Mouse (Mus musculus) kidney, adult 2 months (tissue): ENCODE results near the gene Slc24a5. TPM values are rescaled to one million over a fixed set of nuclear protein-coding genes. Genes with fewer than 3 reads are reported as not detected.
A peak's percentile ranks its signal among the peaks of the same experiment; 100 is the strongest.

Experiments used
- DNase-seq: peaks from one replicate; pipeline ENCODE4 v3.0.0; 2021
- H3K27ac ChIP-seq: fragments of 200-500 bp; 2 replicates; pipeline ENCODE4 v1.5.1; 2012; ENCODE audit warnings: low read depth, low read length, control low read depth, inconsistent platforms; ENCODE audit not compliant: insufficient read depth
- H3K27me3 ChIP-seq: fragments of 200-500 bp; replicated peaks from 2 replicates; pipeline ENCODE4 v1.6.1; 2012; ENCODE audit warnings: mild to moderate bottlenecking, moderate library complexity, low read length, inconsistent platforms; ENCODE audit not compliant: control insufficient read depth, insufficient read depth
- H3K36me3 ChIP-seq: fragments of 200-500 bp; 2 replicates; pipeline ENCODE4 v1.6.1; 2012; ENCODE audit warnings: mild to moderate bottlenecking, moderate library complexity, low read length, inconsistent platforms; ENCODE audit not compliant: control insufficient read depth, insufficient read depth
- H3K4me1 ChIP-seq: fragments of 200-500 bp; 2 replicates; pipeline ENCODE4 v1.6.1; 2011; ENCODE audit warnings: low read length; ENCODE audit not compliant: control insufficient read depth, insufficient read depth
- H3K4me3 ChIP-seq: fragments of 200-500 bp; 2 replicates; pipeline ENCODE4 v1.5.1; 2011; ENCODE audit warnings: mild to moderate bottlenecking, low read depth, low read length, control low read depth; ENCODE audit not compliant: insufficient read depth
- CTCF ChIP-seq: fragments of 200-500 bp; conservative IDR thresholded peaks from 2 replicates; pipeline ENCODE4 v1.5.1; 2011; ENCODE audit warnings: low read depth, mild to moderate bottlenecking, control low read depth, low read length, moderate library complexity, mixed read lengths; ENCODE audit not compliant: insufficient read depth, insufficient read length
- POLR2A ChIP-seq: fragments of 200-500 bp; IDR thresholded peaks from one replicate; pipeline ENCODE4 v1.6.1; 2011; ENCODE audit warnings: low read depth, low read length, control low read depth
- WGBS: fragments of 180-500 bp; shearing (Covaris S2); methylation state at CpG from one replicate; pipeline ENCODE4 v1.1.7; 2018; 5-methylcytosine and 5-hydroxymethylcytosine counted together
- polyA plus RNA-seq: library from polyadenylated mRNA; depleted of rRNA; stranded (reverse); fragments of >200 nt; gene quantifications from 2 replicates; pipeline ENCODE4 v1.2.3, GENCODE M21; 2012

Slc24a5 gene
- polyA plus RNA-seq, 1 experiment = 0.33 TPM

DNA sequence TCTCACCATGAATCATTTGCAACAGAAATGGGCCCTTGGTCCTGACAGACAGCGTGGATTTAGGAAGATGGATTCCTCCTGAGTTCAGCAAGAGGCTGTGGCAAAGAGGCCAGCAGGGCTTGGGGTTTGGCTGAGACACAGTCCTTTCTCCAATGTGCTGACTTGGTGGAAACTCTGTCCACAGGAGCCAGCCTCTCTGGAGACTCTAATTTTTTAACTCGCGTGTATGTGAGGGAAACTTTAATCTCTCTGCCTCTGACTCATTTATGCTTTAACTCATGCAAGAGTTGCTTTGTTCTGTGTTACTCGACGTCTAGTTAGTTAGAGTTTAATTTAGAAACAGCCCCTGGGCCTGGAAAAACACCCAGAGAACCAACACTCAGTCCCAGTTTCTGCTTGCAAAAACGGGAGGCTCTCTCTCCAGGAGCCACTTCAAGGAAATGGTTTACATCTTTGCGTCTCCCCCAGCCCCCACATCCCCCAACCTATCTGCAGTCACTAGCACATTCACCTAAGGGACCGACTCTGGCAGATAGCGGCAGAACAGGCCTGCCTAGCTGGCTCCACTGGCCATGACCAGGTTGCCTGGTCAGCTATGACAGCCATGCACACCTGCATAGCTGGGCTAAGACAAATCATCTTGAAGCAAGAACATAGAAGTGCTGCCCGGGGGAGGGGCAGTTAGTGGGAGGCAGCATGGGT, 34.7 kb upstream of the Slc24a5 start:
- peak; percentile 68 for DNase-seq
- H3K36me3 ChIP-seq = no peaks in the 10 kb centered on the region
- WGBS = 26% methylated on average over 10 of the region's 10 CpGs
- TF ChIP-seq CTCF = no peak
- no peak for TF ChIP-seq POLR2A
- no peaks in the 10 kb centered on the region for H3K27me3 ChIP-seq
- H3K4me1 ChIP-seq = peaks cover 6% of the 10 kb centered on the region
- no peak overlapping the region for H3K4me3 ChIP-seq
- H3K27ac ChIP-seq = peak overlapping the region; percentile 78; the same call in 1 of the 2 replicates

DNA sequence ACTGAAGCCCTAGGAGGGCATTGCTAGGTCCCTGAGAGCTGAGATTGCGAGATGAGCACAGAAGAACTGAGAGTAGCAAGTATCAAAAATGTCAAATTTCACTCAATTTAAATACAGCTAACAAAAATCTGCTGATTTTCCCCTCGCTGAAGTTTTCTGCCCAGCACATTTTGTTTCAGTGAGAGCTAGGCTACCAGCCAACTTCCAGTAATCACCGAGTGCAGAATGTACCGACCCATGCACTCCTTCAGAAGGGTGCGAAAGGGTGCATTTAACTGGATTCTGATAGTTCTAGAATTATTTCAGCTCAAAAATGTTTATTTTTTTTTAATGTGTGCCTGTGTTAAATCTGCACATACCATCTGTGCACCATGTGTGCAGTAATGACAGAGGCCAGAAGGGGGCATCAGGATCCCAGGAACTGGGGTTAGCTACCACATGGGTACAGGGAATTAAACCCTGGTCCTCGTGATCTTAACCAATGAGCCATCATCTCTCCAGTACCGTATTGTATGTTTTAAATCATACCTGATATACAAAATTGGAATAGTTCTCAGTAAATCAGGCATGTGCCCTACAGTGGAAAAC, 12.5 kb upstream of the Slc24a5 start:
- Histone ChIP-seq H3K4me3 (no peak overlapping the region), H3K4me1 (no peaks in the 10 kb centered on the region), H3K27ac (no peak overlapping the region), H3K27me3 (no peaks in the 10 kb centered on the region), H3K36me3 (no peaks in the 10 kb centered on the region)
- 73% methylated on average over 7 of the region's 7 CpGs for WGBS
- TF ChIP-seq POLR2A = no peak
- TF ChIP-seq CTCF = peak; percentile 45
- no peak for DNase-seq

GRCm38 (mm10) chr2:125057250-125057815, 10.6 kb upstream of the Slc24a5 start:
- peak; percentile 55 for DNase-seq
- H3K4me1 ChIP-seq = no peaks in the 10 kb centered on the region

DNA sequence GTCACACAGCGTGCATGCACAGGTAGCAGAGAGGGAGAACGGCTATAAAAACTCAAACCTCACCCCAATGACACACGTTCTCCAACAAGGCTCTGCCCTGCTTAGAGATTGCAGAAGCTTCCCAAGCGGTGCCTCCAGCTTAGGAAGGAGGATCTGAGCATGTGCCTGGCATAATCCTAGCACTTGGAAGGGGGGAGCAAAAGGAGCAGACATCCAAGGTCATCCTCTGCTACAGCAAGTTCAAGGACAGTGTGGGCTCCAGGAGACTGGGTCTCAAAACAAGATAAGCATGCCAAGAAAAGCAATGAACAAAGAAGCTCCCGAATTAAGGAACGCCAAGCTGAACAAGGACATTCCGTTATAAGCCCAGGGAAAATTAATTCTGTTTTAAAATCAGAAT, 6.5 kb upstream of the Slc24a5 start:
- Histone ChIP-seq H3K4me3 (no peak overlapping the region), H3K36me3 (no peaks in the 10 kb centered on the region), H3K27ac (no peak overlapping the region), H3K27me3 (no peaks in the 10 kb centered on the region), H3K4me1 (no peaks in the 10 kb centered on the region)
- TF ChIP-seq CTCF (no peak), POLR2A (no peak)
- 80% methylated on average over 7 of the region's 7 CpGs for WGBS
- DNase-seq = no peak

More at GRCm38 (mm10) chr2:125057250-125057815, 10.6 kb upstream of the Slc24a5 start:
- TF ChIP-seq CTCF (peak; percentile 71), POLR2A (no peak)
- 23% methylated on average over 7 of the region's 7 CpGs for WGBS
- H3K4me3 ChIP-seq = no peak overlapping the region
- H3K36me3 ChIP-seq = no peaks in the 10 kb centered on the region
- H3K27me3 ChIP-seq = no peaks in the 10 kb centered on the region
- H3K27ac ChIP-seq = no peak overlapping the region

DNA sequence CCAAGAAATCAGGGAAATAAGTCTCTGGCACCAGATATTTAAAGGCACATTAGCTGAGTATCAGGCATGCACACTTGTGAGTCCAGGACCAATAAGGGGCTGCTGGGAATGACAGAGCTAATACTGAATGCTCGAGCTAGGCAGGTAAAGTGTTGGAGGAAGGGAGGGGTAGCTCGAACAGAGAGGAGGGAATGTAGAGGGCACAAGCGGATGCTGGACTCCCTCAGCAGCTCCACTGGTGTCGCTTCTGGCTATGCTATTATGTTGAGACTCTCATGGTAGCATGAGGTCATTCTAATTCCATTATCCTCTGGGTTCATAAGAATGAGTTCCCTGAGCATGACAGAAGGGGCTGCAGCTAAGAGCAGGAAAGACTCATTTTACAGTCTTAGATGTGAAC, 5.0 kb upstream of the Slc24a5 start:
- DNase-seq = no peak
- Histone ChIP-seq H3K4me1 (no peaks in the 10 kb centered on the region), H3K27ac (no peak overlapping the region), H3K27me3 (no peaks in the 10 kb centered on the region), H3K36me3 (no peaks in the 10 kb centered on the region), H3K4me3 (no peak overlapping the region)
- TF ChIP-seq POLR2A = no peak
- WGBS = 60% methylated on average over 4 of the region's 4 CpGs

DNA sequence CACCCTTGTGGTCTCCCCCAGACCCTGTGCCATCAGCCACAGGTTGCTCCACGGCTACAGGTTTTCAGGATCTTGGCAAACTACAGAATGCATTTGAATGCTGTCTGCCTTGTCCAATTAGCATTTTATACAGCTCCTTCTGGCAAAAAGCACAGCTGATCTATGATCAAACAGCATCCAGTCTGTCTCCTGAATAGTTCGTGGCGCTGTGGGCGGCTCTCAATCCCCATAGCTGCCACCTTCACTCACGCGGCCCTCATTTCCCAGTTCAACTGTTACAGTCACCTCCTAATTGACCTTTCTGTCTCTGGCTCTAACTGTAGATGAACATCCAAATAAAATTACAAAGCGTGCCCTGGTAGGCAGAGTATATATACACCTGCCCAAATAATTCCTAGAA, 551 bp upstream of the Slc24a5 start:
- Histone ChIP-seq H3K4me3 (no peak overlapping the region), H3K4me1 (no peaks in the 10 kb centered on the region), H3K27ac (no peak overlapping the region), H3K27me3 (no peaks in the 10 kb centered on the region), H3K36me3 (no peaks in the 10 kb centered on the region)
- DNase-seq = no peak
- WGBS = 79% methylated on average over 7 of the region's 7 CpGs
- TF ChIP-seq CTCF (no peak), POLR2A (no peak)

GRCm38 (mm10) chr2:125068696-125069095, 772 bp downstream of the Slc24a5 start:
- Histone ChIP-seq H3K27ac (no peak overlapping the region), H3K4me1 (no peaks in the 10 kb centered on the region), H3K27me3 (no peaks in the 10 kb centered on the region), H3K36me3 (no peaks in the 10 kb centered on the region), H3K4me3 (no peak overlapping the region)
- TF ChIP-seq POLR2A (no peak), CTCF (no peak)
- DNase-seq = no peak
- 85% methylated on average over 12 of the region's 12 CpGs for WGBS
